ENCODE assay signal across 22 mouse cellular contexts in genomic region chr2:152880898-152881297, GRCm38 (mm10). TPM values are rescaled to one million over a fixed set of nuclear protein-coding genes. Genes with fewer than 3 reads are reported as not detected.
"Had no signal": no experiment of that assay in that cellular context is flagged by ENCODE, and none has a peak within 500 bp of the region (broad histone marks: within the 10 kb centered on the region; RNA-seq: fewer than 3 reads in every experiment).

No protein-coding gene starts in this region.

- DNase-seq: gastrocnemius, postnatal 14 days; gastrocnemius, postnatal 36 days; heart, adult 2 months; heart, postnatal 14 days; heart, postnatal 4 days; kidney, adult 18-20 months; kidney, adult 8-10 months; kidney, postnatal 14 days; kidney, postnatal 36 days; layer of hippocampus, adult 9-11 months; layer of hippocampus, postnatal 36 days; left cerebral cortex, postnatal 4 days had no signal

- ATAC-seq: hindbrain, embryonic 16.5 days; inflammation-experienced regulatory T-cells, adult 6 months; intestine, embryonic 15.5 days; intestine, postnatal 0 days had no signal

RNA-seq across cellular contexts. Expression of gene Mylk2, which starts 30.3 kb away (rescaled TPM):
- total RNA-seq: layer of hippocampus, adult 18-20 months; layer of hippocampus, adult 8-10 months; layer of hippocampus, postnatal 36 days; left cerebral cortex, adult 18-20 months; left cerebral cortex, postnatal 10 days; left cerebral cortex, postnatal 25 days; left cerebral cortex, postnatal 4 days had no signal

RNA-seq across cellular contexts. Expression of gene Foxs1, which starts 52.1 kb away (rescaled TPM):
- total RNA-seq: liver, adult 2 months had no signal
